Mouse (Mus musculus): ENCODE measurements around the gene Hmg20b. TPM values are rescaled to one million over a fixed set of nuclear protein-coding genes. Genes with fewer than 3 reads are reported as not detected.
A peak's percentile ranks its signal among the peaks of the same experiment; 100 is the strongest.

Hmg20b gene
- polyA plus RNA-seq, 1 experiment from 2014 or later, result 92.5 TPM

- 0 out of 2 replicates have a peak, but pooled peaks cover 4% of the 10 kb centered on the region for H3K36me3 ChIP-seq
- WGBS, result 7% methylated on average over 12 of the region's 12 CpGs
- peaks cover 30% of the 10 kb centered on the region for H3K4me1 ChIP-seq
- peak overlapping the region; percentile 86 for H3K4me3 ChIP-seq
- H3K4me2 ChIP-seq, result peak overlapping the region; percentile 79
- no peaks in the 10 kb centered on the region for H3K9me3 ChIP-seq
- H3K27ac ChIP-seq, result peak overlapping the region; percentile 70; the same call in 1 of the 2 replicates
- peak overlapping the region; percentile 83 for H3K9ac ChIP-seq
- ATAC-seq (ENCODE audit: borderline replicate concordance, extremely low read depth, low FRiP score, low TSS enrichment), result no peak
- H3K27me3 ChIP-seq, result peaks cover 10% of the 10 kb centered on the region
These were observed 1.1 kb downstream of the Hmg20b start for GRCm38 (mm10) chr10:81349146-81349545.

GRCm38 (mm10) chr10:81346453-81347067 lies 3.7 kb downstream of the Hmg20b start:
- 10% methylated on average over 53 of the region's 55 CpGs for WGBS
- Histone ChIP-seq H3K27me3 (peaks cover 35% of the 10 kb centered on the region), H3K27ac (peak overlapping the region; percentile 57; the same call in 1 of the 2 replicates), H3K4me2 (peak overlapping the region; percentile 56), H3K36me3 (0 out of 2 replicates have a peak, but pooled peaks cover 4% of the 10 kb centered on the region), H3K9me3 (no peaks in the 10 kb centered on the region), H3K9ac (0 out of 2 replicates have a peak overlapping the region, but pooled peaks have one; percentile 12), H3K4me3 (peak overlapping the region; percentile 29), H3K4me1 (peaks cover 35% of the 10 kb centered on the region)
- ATAC-seq (ENCODE audit: borderline replicate concordance, extremely low read depth, low FRiP score, low TSS enrichment), result no peak

- peaks cover 30% of the 10 kb centered on the region for H3K4me1 ChIP-seq
- WGBS, result 88% methylated on average over 4 of the region's 4 CpGs
These were observed 5.1 kb downstream of the Hmg20b start for GRCm38 (mm10) chr10:81345162-81345534.

GRCm38 (mm10) chr10:81344421-81345161 lies 5.7 kb downstream of the Hmg20b start:
- no peak overlapping the region for H3K9ac ChIP-seq

More at GRCm38 (mm10) chr10:81345162-81345534, 5.1 kb downstream of the Hmg20b start:
- ATAC-seq (ENCODE audit: borderline replicate concordance, extremely low read depth, low FRiP score, low TSS enrichment), result no peak
- Histone ChIP-seq H3K4me3 (no peak overlapping the region), H3K9me3 (no peaks in the 10 kb centered on the region), H3K36me3 (0 out of 2 replicates have a peak, but pooled peaks cover 4% of the 10 kb centered on the region), H3K27me3 (peaks cover 38% of the 10 kb centered on the region), H3K9ac (no peak overlapping the region), H3K27ac (no peak overlapping the region), H3K4me2 (no peak overlapping the region)

GRCm38 (mm10) chr10:81342686-81343505 lies 7.4 kb downstream of the Hmg20b start, which contains the start of gene Gipc3:
TSS of gene Gipc3 (minus strand) at chr10:81343266.
- 0 out of 2 replicates have a peak, but pooled peaks cover 4% of the 10 kb centered on the region for H3K36me3 ChIP-seq
- H3K27ac ChIP-seq, result no peak within 1 kb of the TSS
- H3K4me2 ChIP-seq, result peak within 1 kb of the TSS; percentile 82
- peaks cover 42% of the 10 kb centered on the region for H3K27me3 ChIP-seq
- H3K4me3 ChIP-seq, result peak within 1 kb of the TSS; percentile 41
- ATAC-seq (ENCODE audit: borderline replicate concordance, extremely low read depth, low FRiP score, low TSS enrichment), result no peak
- WGBS, result 3% methylated on average over 67 of the region's 67 CpGs
- H3K9me3 ChIP-seq, result no peaks in the 10 kb centered on the region
- peaks cover 17% of the 10 kb centered on the region for H3K4me1 ChIP-seq
- H3K9ac ChIP-seq, result peak within 1 kb of the TSS; percentile 40

More at GRCm38 (mm10) chr10:81344421-81345161, 5.7 kb downstream of the Hmg20b start:
- WGBS, result 43% methylated on average over 8 of the region's 8 CpGs
- Histone ChIP-seq H3K4me2 (no peak overlapping the region), H3K36me3 (0 out of 2 replicates have a peak, but pooled peaks cover 4% of the 10 kb centered on the region), H3K27ac (no peak overlapping the region), H3K4me1 (peaks cover 26% of the 10 kb centered on the region), H3K4me3 (no peak overlapping the region), H3K27me3 (peaks cover 38% of the 10 kb centered on the region), H3K9me3 (no peaks in the 10 kb centered on the region)
- no peak for ATAC-seq (ENCODE audit: borderline replicate concordance, extremely low read depth, low FRiP score, low TSS enrichment)

GRCm38 (mm10) chr10:81341333-81341949 lies 8.8 kb downstream of the Hmg20b start:
- ATAC-seq (ENCODE audit: borderline replicate concordance, extremely low read depth, low FRiP score, low TSS enrichment), result no peak
- Histone ChIP-seq H3K4me3 (no peak overlapping the region), H3K9ac (no peak overlapping the region), H3K4me1 (peaks cover 8% of the 10 kb centered on the region), H3K27ac (no peak overlapping the region), H3K27me3 (peaks cover 42% of the 10 kb centered on the region), H3K36me3 (no peaks in the 10 kb centered on the region), H3K9me3 (no peaks in the 10 kb centered on the region), H3K4me2 (no peak overlapping the region)
- WGBS, result 30% methylated on average over 16 of the region's 16 CpGs

GRCm38 (mm10) chr10:81340551-81341332 lies 9.5 kb downstream of the Hmg20b start:
- Histone ChIP-seq H3K27me3 (peaks cover 42% of the 10 kb centered on the region), H3K4me2 (no peak overlapping the region), H3K27ac (no peak overlapping the region), H3K36me3 (no peaks in the 10 kb centered on the region), H3K9ac (no peak overlapping the region), H3K9me3 (no peaks in the 10 kb centered on the region), H3K4me3 (no peak overlapping the region), H3K4me1 (peaks cover 12% of the 10 kb centered on the region)
- ATAC-seq (ENCODE audit: borderline replicate concordance, extremely low read depth, low FRiP score, low TSS enrichment), result no peak
- WGBS, result 41% methylated on average over 17 of the region's 17 CpGs

GRCm38 (mm10) chr10:81336558-81336957 lies 13.7 kb downstream of the Hmg20b start:
- ATAC-seq (ENCODE audit: borderline replicate concordance, extremely low read depth, low FRiP score, low TSS enrichment), result no peak
- Histone ChIP-seq H3K9me3 (no peaks in the 10 kb centered on the region), H3K27me3 (peaks cover 17% of the 10 kb centered on the region), H3K27ac (peak overlapping the region; percentile 97), H3K4me3 (no peak overlapping the region), H3K4me1 (peaks cover 33% of the 10 kb centered on the region), H3K36me3 (no peaks in the 10 kb centered on the region), H3K9ac (no peak overlapping the region), H3K4me2 (no peak overlapping the region)
- WGBS, result 87% methylated on average over 4 of the region's 4 CpGs

GRCm38 (mm10) chr10:81335393-81336340 lies 14.6 kb downstream of the Hmg20b start:
- no peaks in the 10 kb centered on the region for H3K9me3 ChIP-seq
- H3K27ac ChIP-seq, result peak overlapping the region; percentile 97
- peak; percentile 76 for ATAC-seq (ENCODE audit: borderline replicate concordance, extremely low read depth, low FRiP score, low TSS enrichment)
- 28% methylated on average over 15 of the region's 19 CpGs for WGBS
- peaks cover 14% of the 10 kb centered on the region for H3K27me3 ChIP-seq
- peaks cover 40% of the 10 kb centered on the region for H3K4me1 ChIP-seq
- H3K4me2 ChIP-seq, result peak overlapping the region; percentile 34; the same call in 1 of the 2 replicates
- H3K9ac ChIP-seq, result peak overlapping the region; percentile 22; the same call in 1 of the 2 replicates
- no peaks in the 10 kb centered on the region for H3K36me3 ChIP-seq
- H3K4me3 ChIP-seq, result no peak overlapping the region

GRCm38 (mm10) chr10:81334324-81334723 lies 16.0 kb downstream of the Hmg20b start:
- WGBS, result 74% methylated on average over 11 of the region's 11 CpGs
- no peak for ATAC-seq (ENCODE audit: borderline replicate concordance, extremely low read depth, low FRiP score, low TSS enrichment)
- Histone ChIP-seq H3K4me3 (no peak overlapping the region), H3K9me3 (no peaks in the 10 kb centered on the region), H3K27ac (peak overlapping the region; percentile 97), H3K36me3 (no peaks in the 10 kb centered on the region), H3K4me2 (no peak overlapping the region), H3K4me1 (peaks cover 54% of the 10 kb centered on the region), H3K9ac (no peak overlapping the region), H3K27me3 (peaks cover 14% of the 10 kb centered on the region)

Data from lung, embryonic 15.5 days (tissue).